Comparison of ENCODE assay signal across 10 mouse cellular contexts in genomic region chr16:87001135-87001534, GRCm38 (mm10).
DNase-seq lines count a peak whose midpoint lies in the region; ATAC-seq and TF ChIP-seq lines count a peak whose summit lies in the region.
"Had no signal": no experiment of that assay in that cellular context is flagged by ENCODE, and none has a peak within 500 bp of the region (broad histone marks: within the 10 kb centered on the region; RNA-seq: fewer than 3 reads in every experiment).

No protein-coding gene starts in this region.

- no peaks in the 10 kb centered on the region for H3K36me3 ChIP-seq in lung, embryonic 15.5 days
- no peaks in the 10 kb centered on the region for H3K36me3 ChIP-seq in forebrain, embryonic 15.5 days
- no peaks in the 10 kb centered on the region for H3K36me3 ChIP-seq in hindbrain, embryonic 16.5 days (ENCODE audit: control insufficient read depth, insufficient read depth, low read length)
- no peaks in the 10 kb centered on the region for H3K36me3 ChIP-seq in midbrain, embryonic 16.5 days (ENCODE audit: control insufficient read depth, insufficient read depth, low read length)

- no peak for DNase-seq in lung, adult 2 months
- no peak for DNase-seq in embryo, embryonic 10 days (ENCODE audit: low spot score)
- DNase-seq: cerebellum, adult 2 months; heart, adult 2 months; thymus, postnatal 4 days had no signal

- H3K9me3 ChIP-seq in lung, embryonic 15.5 days: no peaks in the 10 kb centered on the region
- H3K9me3 ChIP-seq in forebrain, embryonic 15.5 days: no peaks in the 10 kb centered on the region
- no peaks in the 10 kb centered on the region for H3K9me3 ChIP-seq in hindbrain, embryonic 16.5 days (ENCODE audit: control insufficient read depth, low read length)
- H3K9me3 ChIP-seq in midbrain, embryonic 16.5 days (replicated peaks; ENCODE audit: control insufficient read depth, low read length, poor library complexity, severe bottlenecking): no peaks in the 10 kb centered on the region

- no peak for TF ChIP-seq POLR2A in lung, adult 2 months (IDR thresholded peaks at IDR 0.05; ENCODE audit: borderline replicate concordance, extremely low read depth, low read depth, low read length)

- ATAC-seq in lung, embryonic 15.5 days (ENCODE audit: borderline replicate concordance, extremely low read depth, low FRiP score, low TSS enrichment): peak; percentile 59; the same call in 1 of the 2 replicates
- ATAC-seq in forebrain, embryonic 15.5 days (replicated peaks): peak; percentile 96
- peak; percentile 92 for ATAC-seq in hindbrain, embryonic 16.5 days
- ATAC-seq in midbrain, embryonic 16.5 days: peak; percentile 85
- ATAC-seq in erythroblast, adult 5-6 weeks (replicated peaks; ENCODE audit: low FRiP score, poor library complexity, severe bottlenecking): no peak

- no peak for TF ChIP-seq CTCF in lung, adult 2 months (IDR thresholded peaks at IDR 0.05; ENCODE audit: insufficient read depth, low read length)

- H3K27me3 ChIP-seq in lung, embryonic 15.5 days: no peaks in the 10 kb centered on the region
- no peaks in the 10 kb centered on the region for H3K27me3 ChIP-seq in forebrain, embryonic 15.5 days
- H3K27me3 ChIP-seq in hindbrain, embryonic 16.5 days (replicated peaks; ENCODE audit: control insufficient read depth, insufficient read depth, low read length): no peaks in the 10 kb centered on the region
- H3K27me3 ChIP-seq in midbrain, embryonic 16.5 days (ENCODE audit: control insufficient read depth, insufficient read depth, low read depth, low read length): no peaks in the 10 kb centered on the region

- no peak overlapping the region for H3K9ac ChIP-seq in lung, embryonic 15.5 days
- no peak overlapping the region for H3K9ac ChIP-seq in forebrain, embryonic 15.5 days (replicated peaks)
- H3K9ac ChIP-seq in hindbrain, embryonic 16.5 days (ENCODE audit: low read depth, low read length): no peak overlapping the region
- H3K9ac ChIP-seq in midbrain, embryonic 16.5 days (ENCODE audit: low read depth, low read length): no peak overlapping the region

- no peak overlapping the region for H3K27ac ChIP-seq in lung, embryonic 15.5 days
- peak overlapping the region; percentile 80 for H3K27ac ChIP-seq in forebrain, embryonic 15.5 days (replicated peaks)
- H3K27ac ChIP-seq in hindbrain, embryonic 16.5 days (ENCODE audit: low read depth, low read length): no peak overlapping the region; the same call in 1 of the 2 replicates
- H3K27ac ChIP-seq in midbrain, embryonic 16.5 days (ENCODE audit: low read length): no peak overlapping the region; the same call in 1 of the 2 replicates
- H3K27ac ChIP-seq: heart, adult 2 months had no signal

- no peak overlapping the region for H3K4me3 ChIP-seq in lung, embryonic 15.5 days
- no peak overlapping the region for H3K4me3 ChIP-seq in lung, adult 2 months (replicated peaks; ENCODE audit: extremely low read depth, low read depth, low read length)
- H3K4me3 ChIP-seq in forebrain, embryonic 15.5 days: no peak overlapping the region
- no peak overlapping the region for H3K4me3 ChIP-seq in hindbrain, embryonic 16.5 days (ENCODE audit: low read length)
- H3K4me3 ChIP-seq in midbrain, embryonic 16.5 days (ENCODE audit: low read depth, low read length): no peak overlapping the region
- H3K4me3 ChIP-seq: heart, adult 2 months had no signal

- H3K4me1 ChIP-seq in lung, embryonic 15.5 days: no peaks in the 10 kb centered on the region
- no peaks in the 10 kb centered on the region; the same call in 1 of the 2 replicates for H3K4me1 ChIP-seq in lung, adult 2 months (ENCODE audit: control insufficient read depth, insufficient read depth, low read length)
- peaks cover 9% of the 10 kb centered on the region; the same call in 1 of the 2 replicates for H3K4me1 ChIP-seq in forebrain, embryonic 15.5 days
- no peaks in the 10 kb centered on the region for H3K4me1 ChIP-seq in hindbrain, embryonic 16.5 days (ENCODE audit: control insufficient read depth, insufficient read depth, low read depth, low read length)
- 0 out of 2 replicates have a peak, but pooled peaks cover 3% of the 10 kb centered on the region for H3K4me1 ChIP-seq in midbrain, embryonic 16.5 days (ENCODE audit: control insufficient read depth, insufficient read depth, low read length)

- H3K4me2 ChIP-seq in lung, embryonic 15.5 days: no peak overlapping the region
- H3K4me2 ChIP-seq in forebrain, embryonic 15.5 days (replicated peaks): no peak overlapping the region
- H3K4me2 ChIP-seq in hindbrain, embryonic 16.5 days (ENCODE audit: low read length): no peak overlapping the region
- no peak overlapping the region for H3K4me2 ChIP-seq in midbrain, embryonic 16.5 days (ENCODE audit: low read length)

- WGBS in lung, embryonic 15.5 days: 41% methylated on average over 3 of the region's 3 CpGs
- WGBS in lung, adult 2 months: 35% methylated on average over 3 of the region's 3 CpGs
- WGBS in forebrain, embryonic 15.5 days: 27% methylated on average over 3 of the region's 3 CpGs
- WGBS in hindbrain, embryonic 16.5 days: 32% methylated on average over 3 of the region's 3 CpGs
- WGBS in midbrain, embryonic 16.5 days: 18% methylated on average over 3 of the region's 3 CpGs
